Mouse (Mus musculus) telencephalon, adult 2 months (tissue): Measurements from ENCODE around the gene Golm1.

Experiments used
- DNase-seq: peaks from one replicate; pipeline ENCODE4 v3.0.0-alpha.2; 2011; ENCODE audit warnings: low read depth, low spot score

Golm1 gene

GRCm38 (mm10) chr13:59676316-59677229 is 962 bp upstream of the Golm1 start:
- DNase-seq = no peak

DNA sequence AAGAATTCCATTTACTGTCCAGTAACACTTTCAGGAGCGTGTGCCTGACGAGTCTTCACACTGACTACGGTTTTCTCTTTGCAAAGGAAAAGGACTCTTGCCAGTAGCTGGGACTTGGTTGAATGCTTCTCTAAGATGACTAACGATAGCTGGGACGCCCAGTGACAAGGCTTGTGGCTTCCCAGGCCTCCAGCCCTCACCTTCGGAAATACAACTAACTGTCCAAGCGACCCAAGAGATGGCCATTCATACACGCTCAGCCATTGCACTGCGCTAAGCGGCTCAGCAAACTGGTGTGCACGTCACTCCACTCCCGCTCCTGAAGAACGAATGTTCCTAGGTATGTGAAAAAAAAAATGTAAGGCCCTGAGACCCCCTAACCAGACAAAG is 855 bp downstream of the Golm1 start:
- no peak for DNase-seq

GRCm38 (mm10) chr13:59674215-59674614 is 1.4 kb downstream of the Golm1 start:
- DNase-seq = no peak

- no peak for DNase-seq
Measured at GRCm38 (mm10) chr13:59673597-59673996, 2.0 kb downstream of the Golm1 start.

GRCm38 (mm10) chr13:59672248-59672647 is 3.4 kb downstream of the Golm1 start:
- DNase-seq = no peak

DNA sequence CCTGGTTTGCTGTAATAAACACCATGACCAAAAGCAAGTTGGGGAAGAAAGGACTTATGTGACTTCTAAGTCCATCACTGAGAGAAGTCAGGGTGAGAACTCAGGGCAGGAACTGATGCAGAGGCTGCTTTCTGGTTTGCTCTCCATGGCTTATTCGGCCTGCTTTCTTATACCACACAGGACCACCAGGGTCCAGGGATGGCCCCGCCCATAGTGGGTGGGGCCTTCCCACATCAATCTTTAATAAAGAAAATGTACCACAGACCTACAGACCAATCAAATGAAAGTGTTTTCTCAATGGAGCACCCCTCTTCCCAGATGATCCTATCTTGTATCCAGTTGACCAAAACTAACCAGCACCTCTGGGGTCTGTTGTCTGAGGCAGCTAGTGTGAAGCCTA is 4.1 kb downstream of the Golm1 start:
- no peak for DNase-seq

DNA sequence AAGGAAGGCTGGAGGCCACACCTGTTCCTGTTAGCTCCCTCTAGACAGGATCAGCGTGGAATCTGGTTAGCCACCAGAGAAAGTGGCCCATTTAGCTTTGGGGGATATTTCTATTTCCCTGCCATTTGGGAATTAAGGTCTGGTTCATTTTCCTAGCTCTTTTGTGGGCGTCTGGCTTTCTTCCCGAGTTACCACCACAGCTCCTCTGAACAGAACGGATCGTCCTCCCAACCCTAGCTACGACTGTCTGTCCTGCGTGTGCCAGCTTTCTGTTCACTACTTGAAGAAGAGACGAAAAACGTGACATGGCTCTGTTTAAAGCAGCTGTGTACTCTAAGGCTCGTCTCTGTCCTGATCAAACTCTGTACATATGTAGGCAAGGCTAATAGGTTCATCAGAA is 5.7 kb downstream of the Golm1 start:
- no peak for DNase-seq

DNA sequence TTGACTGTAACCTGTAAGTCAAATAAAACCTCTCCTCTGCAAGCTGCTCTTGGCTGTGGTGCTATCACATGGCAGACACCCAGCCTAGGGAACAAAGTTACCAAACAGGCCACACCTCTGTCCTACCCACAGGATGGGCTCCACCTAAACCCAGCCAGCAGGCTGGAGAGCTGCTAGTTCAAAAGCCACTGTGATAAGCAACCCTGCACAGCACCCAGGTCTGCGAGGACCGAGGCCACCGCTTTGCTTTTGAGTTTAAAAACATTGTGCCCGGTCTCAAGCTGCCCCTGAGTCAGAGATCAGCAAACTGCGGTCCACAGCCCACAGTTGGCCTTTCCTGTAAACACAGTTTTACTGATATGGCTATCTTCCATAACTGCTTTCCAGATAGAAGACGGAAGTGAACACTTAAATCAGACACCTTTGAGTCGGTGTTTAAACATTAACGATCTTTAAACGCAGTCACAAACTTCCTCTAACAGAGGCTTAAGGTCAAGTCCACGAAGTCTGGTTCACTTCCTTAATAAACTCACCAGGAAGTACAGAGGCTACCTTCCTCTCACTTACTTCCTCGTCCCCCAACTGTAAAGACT is 7.0 kb downstream of the Golm1 start:
- DNase-seq = no peak

- no peak for DNase-seq
Measured at GRCm38 (mm10) chr13:59667763-59668162, 7.8 kb downstream of the Golm1 start.

DNA sequence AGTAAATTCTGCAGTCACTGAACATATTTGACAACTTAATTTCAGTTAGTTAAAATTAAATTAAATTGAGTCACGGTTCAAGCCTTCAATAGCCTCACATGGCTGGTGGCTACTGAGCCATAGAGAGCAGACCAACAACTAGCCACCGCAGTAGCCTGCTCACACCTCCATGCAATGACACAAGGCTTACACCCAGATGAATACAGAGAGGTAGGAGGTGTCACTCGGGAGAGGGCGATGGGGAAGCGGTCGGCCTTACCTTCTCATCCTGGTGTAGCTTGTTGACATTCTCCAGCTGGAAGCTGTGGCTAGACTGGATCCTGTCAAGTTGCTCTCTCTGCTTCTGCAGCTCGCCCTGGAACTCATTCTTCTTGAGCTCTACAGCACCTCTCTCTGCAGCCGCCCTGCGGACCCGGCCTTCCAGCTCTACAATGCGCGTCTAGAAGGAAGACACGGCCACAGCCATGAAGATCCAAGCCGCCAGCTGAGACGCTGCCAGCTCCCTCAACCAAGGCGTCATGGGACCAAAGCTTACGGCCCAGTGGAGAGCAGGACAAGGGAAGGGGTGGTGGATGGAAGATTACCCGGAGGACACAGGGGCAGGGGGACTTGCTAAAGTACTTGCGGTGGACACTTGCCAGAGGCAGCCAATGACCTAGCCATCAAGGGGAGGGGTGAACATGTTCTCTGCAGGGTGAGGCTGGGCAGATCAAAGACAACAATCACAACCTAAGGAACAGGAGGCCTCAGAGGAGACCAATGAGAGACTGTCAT is 11.5 kb downstream of the Golm1 start:
- DNase-seq = no peak

DNA sequence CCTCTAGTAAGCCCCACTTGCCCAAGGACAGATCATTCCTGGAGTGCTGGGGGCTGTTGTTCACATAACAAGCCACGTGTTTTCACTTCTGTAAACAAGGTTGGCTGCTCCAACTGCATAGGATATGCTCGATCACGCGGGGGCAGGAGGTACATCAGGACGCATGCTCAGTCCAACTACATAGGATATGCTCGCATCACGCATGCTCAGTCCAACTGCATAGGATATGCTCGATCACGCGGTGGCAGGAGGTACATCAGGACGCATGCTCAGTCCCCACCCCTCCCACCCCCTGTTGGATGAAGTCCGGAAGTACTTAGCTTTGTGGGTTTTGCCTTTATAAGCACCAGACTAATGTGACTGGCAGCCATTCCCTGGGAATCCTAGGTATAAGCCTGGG is 13.6 kb downstream of the Golm1 start:
- DNase-seq = no peak

DNA sequence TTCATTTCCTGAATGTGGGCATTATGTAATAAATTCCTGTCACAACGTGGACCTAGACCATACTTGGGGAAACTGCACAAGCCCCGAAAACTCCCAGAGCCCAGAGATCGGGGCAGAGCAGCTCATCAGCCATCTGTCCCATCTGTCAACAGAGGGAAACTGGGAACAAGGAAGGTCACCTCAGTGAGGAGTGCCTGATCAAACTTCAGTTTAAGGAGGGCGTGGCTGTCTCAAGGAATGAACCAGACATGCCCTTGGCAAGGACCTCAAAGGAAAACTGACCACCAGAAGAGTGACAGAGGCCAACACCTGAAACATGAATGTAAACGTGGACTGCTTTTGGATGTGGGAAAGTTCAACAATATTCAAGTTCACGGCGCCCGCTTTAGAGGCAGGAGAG is 14.2 kb downstream of the Golm1 start:
- no peak for DNase-seq

GRCm38 (mm10) chr13:59660371-59660770 is 15.2 kb downstream of the Golm1 start:
- DNase-seq = no peak

DNA sequence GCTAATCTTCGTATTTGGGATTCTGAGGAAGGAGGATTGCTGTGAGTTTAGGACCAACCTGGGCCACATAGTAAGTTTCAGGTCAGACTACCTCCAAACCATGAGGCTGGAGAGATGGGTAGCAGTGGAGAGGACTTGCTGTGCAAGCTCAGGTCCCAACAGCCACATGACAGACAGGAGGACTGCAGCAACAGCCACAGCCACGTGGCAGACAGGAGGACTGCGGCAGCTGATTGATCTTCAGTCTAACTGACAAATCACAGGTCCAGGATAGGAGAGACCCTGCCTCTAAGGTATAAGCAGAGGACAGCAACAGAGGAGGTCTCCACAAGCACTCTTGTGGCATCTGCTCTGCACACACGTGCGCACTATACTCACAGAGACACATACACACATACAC is 17.8 kb downstream of the Golm1 start:
- DNase-seq = no peak

DNA sequence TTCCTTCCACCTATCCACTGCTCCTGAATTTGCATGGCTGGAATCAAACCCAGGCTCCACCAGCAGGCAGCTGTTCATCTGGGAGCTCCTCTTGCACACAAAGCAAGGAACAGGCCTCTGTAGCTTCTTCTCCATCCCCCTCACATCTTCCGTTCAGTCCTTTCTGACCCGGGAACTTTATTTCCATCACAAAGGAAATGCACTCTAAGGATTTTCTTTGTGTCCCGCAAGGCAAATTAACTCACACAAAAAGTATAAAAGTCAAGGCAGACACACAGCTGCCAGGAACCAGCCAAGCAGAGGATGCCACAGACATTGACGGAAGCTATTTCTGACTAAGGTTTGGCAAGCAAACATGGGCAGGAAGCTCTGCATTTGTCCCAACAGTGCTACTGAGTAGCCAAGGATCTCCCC is 18.6 kb downstream of the Golm1 start:
- no peak for DNase-seq

DNA sequence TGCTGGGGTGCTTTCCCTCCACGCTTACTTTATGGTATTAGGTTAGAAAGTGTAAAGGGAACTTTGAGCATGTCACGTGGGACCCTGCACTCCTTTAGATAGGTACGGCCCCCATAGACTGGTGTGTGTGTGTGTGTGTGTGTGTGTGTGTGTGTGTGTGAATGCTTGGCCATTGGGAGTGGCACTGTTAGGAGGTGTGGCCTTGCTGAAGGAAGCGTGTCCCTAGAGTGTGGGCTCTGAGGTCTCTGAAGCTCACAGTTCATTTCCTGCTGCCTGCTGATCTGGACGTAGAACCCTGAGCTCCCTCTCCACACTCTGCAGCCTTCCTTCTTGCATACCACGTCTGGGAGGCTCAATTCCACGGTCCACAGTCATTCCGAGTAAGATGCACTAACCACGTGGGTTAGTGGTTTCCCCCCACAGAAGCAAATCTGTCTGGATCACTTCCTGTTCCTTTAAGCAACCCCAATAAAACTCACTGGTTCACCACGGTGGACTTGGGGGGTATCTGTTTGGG is 19.2 kb downstream of the Golm1 start:
- DNase-seq = peak; percentile 58

- no peak for DNase-seq
Measured at GRCm38 (mm10) chr13:59655718-59656315, 19.8 kb downstream of the Golm1 start.

GRCm38 (mm10) chr13:59654465-59654864 is 21.1 kb downstream of the Golm1 start:
- no peak for DNase-seq

GRCm38 (mm10) chr13:59653136-59653535 is 22.5 kb downstream of the Golm1 start:
- DNase-seq = no peak

- DNase-seq = no peak
Measured at GRCm38 (mm10) chr13:59652651-59653050, 23.0 kb downstream of the Golm1 start.

- no peak for DNase-seq
Measured at GRCm38 (mm10) chr13:59649781-59650180, 25.8 kb downstream of the Golm1 start.

GRCm38 (mm10) chr13:59648598-59648997 is 27.0 kb downstream of the Golm1 start:
- no peak for DNase-seq
